Mouse (Mus musculus): ENCODE results near the gene Gm21541. TPM values are rescaled to one million over a fixed set of nuclear protein-coding genes. Genes with fewer than 3 reads are reported as not detected.
"Not testable (repeated sequence)": the region's sequence is repeated elsewhere in the genome, so short reads cannot be mapped to it uniquely, and the experiment has no call there.

Gene Gm21541
- not detected in 2 replicates for polyA plus RNA-seq (2012; rRNA removed)

- not testable (repeated sequence) for DNase-seq (ENCODE audit: low read depth)
These were observed at the start of gene Gm21541 for GRCm38 (mm10) chr4:41903310-41903709. TSS of gene Gm21541 (plus strand) at chr4:41903610.

GRCm38 (mm10) chr4:41941272-41941671 lies 37.9 kb downstream of the Gm21541 start, which contains the start of gene Gm20878:
TSS of gene Gm20878 (plus strand) at chr4:41941572.
- DNase-seq (ENCODE audit: low read depth): not testable (repeated sequence)

Other genes with a start within 250 kb of the Gm21541 start
- 62.2 and 109 TPM in 2 replicates for gene Cntfr, start 206.5 kb upstream of the Gm21541 start, polyA plus RNA-seq (2012; rRNA removed)
- 31.3 and 32.5 TPM in 2 replicates for gene Il11ra1, start 203.6 kb upstream of the Gm21541 start, polyA plus RNA-seq (2012; rRNA removed)
- 53.9 and 79.7 TPM in 2 replicates for gene Rpp25l, start 190.1 kb upstream of the Gm21541 start, polyA plus RNA-seq (2012; rRNA removed)
- 157 and 186 TPM in 2 replicates for gene Dctn3, start 180.4 kb upstream of the Gm21541 start, polyA plus RNA-seq (2012; rRNA removed)
- 0.40 and 0.57 TPM in 2 replicates for gene Arid3c, start 172.5 kb upstream of the Gm21541 start, polyA plus RNA-seq (2012; rRNA removed)
- 75.4 and 84.6 TPM in 2 replicates for gene Galt, start 148.4 kb upstream of the Gm21541 start, polyA plus RNA-seq (2012; rRNA removed)
- 55.7 and 60.0 TPM in 2 replicates for gene Sigmar1, start 147.5 kb upstream of the Gm21541 start, polyA plus RNA-seq (2012; rRNA removed)
- gene Ccl27a, start 129.4 kb upstream of the Gm21541 start, polyA plus RNA-seq (2012; rRNA removed): 314 and 480 TPM in 2 replicates
- gene Gm20878, start 38.0 kb downstream of the Gm21541 start, polyA plus RNA-seq (2012; rRNA removed): 8.5 and 12.9 TPM in 2 replicates
- 0.67 and 1.3 TPM in 2 replicates for gene Fam205a4, start 62.4 kb downstream of the Gm21541 start, polyA plus RNA-seq (2012; rRNA removed)
- gene Gm21093, start 131.1 kb downstream of the Gm21541 start, polyA plus RNA-seq (2012; rRNA removed): 1.5 TPM in 2 replicates
- not detected in 2 replicates for gene Gm3893, start 187.6 kb downstream of the Gm21541 start, polyA plus RNA-seq (2012; rRNA removed)
- not detected in 2 replicates for gene Gm13304, start 211.2 kb downstream of the Gm21541 start, polyA plus RNA-seq (2012; rRNA removed)
- 1.2 and 2.1 TPM in 2 replicates for gene Gm13306, start 249.8 kb downstream of the Gm21541 start, polyA plus RNA-seq (2012; rRNA removed)

All from brain, embryonic 14.5 days (tissue).